Mouse (Mus musculus) embryonic fibroblast, embryonic 13.5 days (primary cell): ENCODE results near the gene Agtrap.
"Not testable (repeated sequence)": the region's sequence is repeated elsewhere in the genome, so short reads cannot be mapped to it uniquely, and the experiment has no call there.

Experiments
- CTCF ChIP-seq: IDR thresholded peaks from 2 replicates; pipeline ENCODE4 v1.5.1; 2011; ENCODE audit warnings: mild to moderate bottlenecking, control low read depth, low read length, moderate library complexity, borderline replicate concordance; ENCODE audit not compliant: insufficient read depth
- POLR2A ChIP-seq: IDR thresholded peaks from 2 replicates; pipeline ENCODE4 v1.6.1; 2011; ENCODE audit warnings: low read depth, mild to moderate bottlenecking, control low read depth, low read length, moderate library complexity

DNA sequence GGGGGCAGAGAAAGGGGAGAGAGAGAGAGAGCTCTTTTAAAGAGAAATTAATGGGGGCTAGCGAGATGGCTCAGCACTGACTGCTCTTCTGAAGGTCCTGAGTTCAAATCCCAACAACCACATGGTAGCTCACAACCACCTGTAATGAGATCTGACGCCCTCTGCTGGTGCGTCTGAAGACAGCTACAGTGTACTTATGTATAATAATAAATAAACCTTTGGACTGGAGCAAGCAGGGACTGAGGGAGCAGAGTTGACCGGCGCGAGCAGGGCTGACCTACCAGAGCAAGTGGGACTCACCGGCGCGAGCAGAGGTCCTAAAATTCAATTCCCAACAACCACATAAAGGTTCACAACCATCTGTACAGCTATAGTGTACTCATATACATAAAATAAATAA, 31.7 kb upstream of the Agtrap start:
- not testable (repeated sequence) for TF ChIP-seq POLR2A, CTCF
